Mouse (Mus musculus): Measurements from ENCODE around the gene Eno3. TPM values are rescaled to one million over a fixed set of nuclear protein-coding genes. Genes with fewer than 3 reads are reported as not detected.

Eno3 gene
- polyA plus RNA-seq, 1 experiment = 1,792 TPM

GRCm38 (mm10) chr11:70630129-70630528, 26.9 kb upstream of the Eno3 start:
- Histone ChIP-seq H3K27me3 (ENCODE audit: control insufficient read depth, insufficient read depth, insufficient read length) (no peaks in the 10 kb centered on the region), H3ac (ENCODE audit: control insufficient read depth, insufficient read length) (no peak overlapping the region), H3K4me3 (no peak overlapping the region), H3K4me2 (ENCODE audit: low read depth) (no peak overlapping the region), H3K36me3 (ENCODE audit: control insufficient read depth, insufficient read depth) (no peaks in the 10 kb centered on the region), H3K79me2 (ENCODE audit: control insufficient read depth, insufficient read depth) (no peaks in the 10 kb centered on the region)
- TF ChIP-seq CEBPB (IDR thresholded peaks at IDR 0.05; ENCODE audit: insufficient read depth, poor library complexity, severe bottlenecking) = no peak
- TF ChIP-seq TCF12 (IDR thresholded peaks at IDR 0.05; ENCODE audit: insufficient read depth, poor library complexity, severe bottlenecking) = no peak
- TF ChIP-seq POLR2AphosphoS2 (IDR thresholded peaks at IDR 0.05; ENCODE audit: insufficient read length, low read depth) = no peak
- no peak for TF ChIP-seq REST (IDR thresholded peaks at IDR 0.05; ENCODE audit: insufficient read depth, insufficient read length)
- TF ChIP-seq MYOG (IDR thresholded peaks at IDR 0.05; ENCODE audit: control insufficient read depth in 1 of 3, insufficient read depth in 1 of 3, insufficient read length in 2 of 3, low read depth in 2 of 3) = no peak
- TF ChIP-seq TCF3 (IDR thresholded peaks at IDR 0.05; ENCODE audit: insufficient read length, low read depth) = no peak
- TF ChIP-seq POLR2A (IDR thresholded peaks at IDR 0.05; ENCODE audit: insufficient read length, low read depth) = no peak
- TF ChIP-seq SRF (IDR thresholded peaks at IDR 0.05; ENCODE audit: control insufficient read depth, insufficient read length, low read depth) = no peak
- no peak for TF ChIP-seq MAX (IDR thresholded peaks at IDR 0.05; ENCODE audit: low read depth)
- TF ChIP-seq MYOD1 (IDR thresholded peaks at IDR 0.05; ENCODE audit: control insufficient read depth in 1 of 3, insufficient read length in 2 of 3, low read depth in 2 of 3) = no peak
- TF ChIP-seq USF1 (IDR thresholded peaks at IDR 0.05; ENCODE audit: low read depth) = no peak
- no peak for TF ChIP-seq E2F4 (IDR thresholded peaks at IDR 0.05; ENCODE audit: insufficient read depth)

GRCm38 (mm10) chr11:70635601-70636000, 21.4 kb upstream of the Eno3 start:
- no peaks in the 10 kb centered on the region for H3K27me3 ChIP-seq (ENCODE audit: control insufficient read depth, insufficient read depth, insufficient read length)
- no peak overlapping the region for H3ac ChIP-seq (ENCODE audit: control insufficient read depth, insufficient read length)
- TF ChIP-seq POLR2AphosphoS2 (IDR thresholded peaks at IDR 0.05; ENCODE audit: insufficient read length, low read depth) (no peak), USF1 (IDR thresholded peaks at IDR 0.05; ENCODE audit: low read depth) (no peak), SRF (IDR thresholded peaks at IDR 0.05; ENCODE audit: control insufficient read depth, insufficient read length, low read depth) (no peak), CEBPB (IDR thresholded peaks at IDR 0.05; ENCODE audit: insufficient read depth, poor library complexity, severe bottlenecking) (no peak), MAX (IDR thresholded peaks at IDR 0.05; ENCODE audit: low read depth) (no peak)
- H3K4me2 ChIP-seq (ENCODE audit: low read depth) = no peak overlapping the region
- H3K79me2 ChIP-seq (ENCODE audit: control insufficient read depth, insufficient read depth) = no peaks in the 10 kb centered on the region
- no peaks in the 10 kb centered on the region for H3K36me3 ChIP-seq (ENCODE audit: control insufficient read depth, insufficient read depth)
- no peak overlapping the region for H3K4me3 ChIP-seq

- Histone ChIP-seq H3K27me3 (ENCODE audit: control insufficient read depth, insufficient read depth, insufficient read length) (no peaks in the 10 kb centered on the region), H3ac (ENCODE audit: control insufficient read depth, insufficient read length) (no peak overlapping the region), H3K4me2 (ENCODE audit: low read depth) (no peak overlapping the region), H3K4me3 (no peak overlapping the region), H3K79me2 (ENCODE audit: control insufficient read depth, insufficient read depth) (no peaks in the 10 kb centered on the region), H3K36me3 (ENCODE audit: control insufficient read depth, insufficient read depth) (no peaks in the 10 kb centered on the region)
- TF ChIP-seq MAX (IDR thresholded peaks at IDR 0.05; ENCODE audit: low read depth) = no peak
- TF ChIP-seq MYOG (IDR thresholded peaks at IDR 0.05; ENCODE audit: control insufficient read depth in 1 of 3, insufficient read depth in 1 of 3, insufficient read length in 2 of 3, low read depth in 2 of 3) = no peak
- no peak for TF ChIP-seq E2F4 (IDR thresholded peaks at IDR 0.05; ENCODE audit: insufficient read depth)
- no peak for TF ChIP-seq USF1 (IDR thresholded peaks at IDR 0.05; ENCODE audit: low read depth)
- TF ChIP-seq TCF3 (IDR thresholded peaks at IDR 0.05; ENCODE audit: insufficient read length, low read depth) = no peak
- TF ChIP-seq TCF12 (IDR thresholded peaks at IDR 0.05; ENCODE audit: insufficient read depth, poor library complexity, severe bottlenecking) = no peak
- no peak for TF ChIP-seq MYOD1 (IDR thresholded peaks at IDR 0.05; ENCODE audit: control insufficient read depth in 1 of 3, insufficient read length in 2 of 3, low read depth in 2 of 3)
- no peak for TF ChIP-seq REST (IDR thresholded peaks at IDR 0.05; ENCODE audit: insufficient read depth, insufficient read length)
- no peak for TF ChIP-seq CEBPB (IDR thresholded peaks at IDR 0.05; ENCODE audit: insufficient read depth, poor library complexity, severe bottlenecking)
- TF ChIP-seq POLR2AphosphoS2 (IDR thresholded peaks at IDR 0.05; ENCODE audit: insufficient read length, low read depth) = no peak
- TF ChIP-seq SRF (IDR thresholded peaks at IDR 0.05; ENCODE audit: control insufficient read depth, insufficient read length, low read depth) = no peak
- no peak for TF ChIP-seq POLR2A (IDR thresholded peaks at IDR 0.05; ENCODE audit: insufficient read length, low read depth)
Observed at GRCm38 (mm10) chr11:70637764-70638163, 19.2 kb upstream of the Eno3 start.

GRCm38 (mm10) chr11:70638293-70638692, 18.7 kb upstream of the Eno3 start:
- TF ChIP-seq E2F4 (IDR thresholded peaks at IDR 0.05; ENCODE audit: insufficient read depth) (no peak), TCF3 (IDR thresholded peaks at IDR 0.05; ENCODE audit: insufficient read length, low read depth) (no peak), SRF (IDR thresholded peaks at IDR 0.05; ENCODE audit: control insufficient read depth, insufficient read length, low read depth) (no peak), POLR2AphosphoS2 (IDR thresholded peaks at IDR 0.05; ENCODE audit: insufficient read length, low read depth) (no peak), REST (IDR thresholded peaks at IDR 0.05; ENCODE audit: insufficient read depth, insufficient read length) (no peak)
- H3K4me2 ChIP-seq (ENCODE audit: low read depth) = no peak overlapping the region
- H3ac ChIP-seq (ENCODE audit: control insufficient read depth, insufficient read length) = no peak overlapping the region

GRCm38 (mm10) chr11:70638714-70639278, 18.2 kb upstream of the Eno3 start, which contains the start of gene Gp1ba:
Gene Gp1ba (plus strand): TSS chr11:70639122.
- Histone ChIP-seq H3K4me2 (ENCODE audit: low read depth) (no peak within 1 kb of the TSS), H3K36me3 (ENCODE audit: control insufficient read depth, insufficient read depth) (peaks cover under 1% of the 10 kb centered on the region)

More at GRCm38 (mm10) chr11:70638293-70638692, 18.7 kb upstream of the Eno3 start:
- H3K79me2 ChIP-seq (ENCODE audit: control insufficient read depth, insufficient read depth) = no peaks in the 10 kb centered on the region
- no peaks in the 10 kb centered on the region for H3K27me3 ChIP-seq (ENCODE audit: control insufficient read depth, insufficient read depth, insufficient read length)
- no peaks in the 10 kb centered on the region for H3K36me3 ChIP-seq (ENCODE audit: control insufficient read depth, insufficient read depth)
- no peak overlapping the region for H3K4me3 ChIP-seq

More at GRCm38 (mm10) chr11:70638714-70639278, 18.2 kb upstream of the Eno3 start, which contains the start of gene Gp1ba:
- no peak within 1 kb of the TSS for H3K4me3 ChIP-seq
- no peak within 1 kb of the TSS for H3ac ChIP-seq (ENCODE audit: control insufficient read depth, insufficient read length)
- TF ChIP-seq E2F4 (IDR thresholded peaks at IDR 0.05; ENCODE audit: insufficient read depth) = no peak
- peak; percentile 37 for TF ChIP-seq USF1 (IDR thresholded peaks at IDR 0.05; ENCODE audit: low read depth)
- H3K27me3 ChIP-seq (ENCODE audit: control insufficient read depth, insufficient read depth, insufficient read length) = no peaks in the 10 kb centered on the region
- no peaks in the 10 kb centered on the region for H3K79me2 ChIP-seq (ENCODE audit: control insufficient read depth, insufficient read depth)

Measured in myocyte (in vitro differentiated cells).